22 mouse cellular contexts compared by ENCODE assay signal in genomic region chr4:127374645-127375044, GRCm38 (mm10). TPM values are rescaled to one million over a fixed set of nuclear protein-coding genes. Genes with fewer than 3 reads are reported as not detected.
"Had no signal": no experiment of that assay in that cellular context is flagged by ENCODE, and none has a peak within 500 bp of the region (broad histone marks: within the 10 kb centered on the region; RNA-seq: fewer than 3 reads in every experiment).

No protein-coding gene starts in this region.

- H3K27me3 ChIP-seq: stomach, embryonic 15.5 days had no signal

- ATAC-seq: midbrain, embryonic 16.5 days had no signal

- H3K9ac ChIP-seq: limb, embryonic 13.5 days; liver, embryonic 14.5 days; stomach, embryonic 15.5 days had no signal

- H3K4me1 ChIP-seq: megakaryocyte, embryonic 14.5 days had no signal

- H3K4me2 ChIP-seq: limb, embryonic 13.5 days; midbrain, embryonic 11.5 days; stomach, embryonic 15.5 days had no signal

- H3K36me3 ChIP-seq: limb, embryonic 13.5 days; stomach, embryonic 15.5 days had no signal

- H3K9me3 ChIP-seq: limb, embryonic 13.5 days; megakaryocyte, embryonic 14.5 days; stomach, embryonic 15.5 days had no signal

- H3K4me3 ChIP-seq: limb, embryonic 13.5 days; megakaryocyte, embryonic 14.5 days; stomach, embryonic 15.5 days had no signal

- DNase-seq: kidney, adult 9 months; kidney, postnatal 10 days; kidney, postnatal 4 days; layer of hippocampus, adult 9-11 months; layer of hippocampus, postnatal 36 days; left cerebral cortex, postnatal 4 days; lung, adult 18-20 months; right cerebral cortex, postnatal 14 days; thymus, postnatal 36 days had no signal

- H3K27ac ChIP-seq: limb, embryonic 13.5 days; liver, embryonic 14.5 days; macrophage; stomach, embryonic 15.5 days had no signal

RNA-seq across cellular contexts. Expression of gene Gjb5, which starts 16.7 kb away (rescaled TPM):
- total RNA-seq: layer of hippocampus, postnatal 36 days; left cerebral cortex, postnatal 10 days; liver, adult 2 months had no signal
- polyA plus RNA-seq: liver, adult 2 months; macrophage; neural tube, embryonic 14.5 days; spleen, adult 2 months had no signal

RNA-seq across cellular contexts. Expression of gene Gjb4, which starts 20.8 kb away (rescaled TPM):
- total RNA-seq: left cerebral cortex, postnatal 10 days; left cerebral cortex, postnatal 4 days; liver, adult 2 months had no signal
- polyA plus RNA-seq: intestine, embryonic 14.5 days; limb, embryonic 13.5 days; liver, adult 2 months; liver, embryonic 14.5 days; macrophage; neural tube, embryonic 14.5 days; spleen, adult 2 months; thymus, postnatal 0 days had no signal

RNA-seq across cellular contexts. Expression of gene Gjb3, which starts 44.0 kb away (rescaled TPM):
- total RNA-seq: liver, adult 2 months had no signal
- polyA plus RNA-seq: liver, adult 2 months; macrophage had no signal
